In the genomic region with DNA sequence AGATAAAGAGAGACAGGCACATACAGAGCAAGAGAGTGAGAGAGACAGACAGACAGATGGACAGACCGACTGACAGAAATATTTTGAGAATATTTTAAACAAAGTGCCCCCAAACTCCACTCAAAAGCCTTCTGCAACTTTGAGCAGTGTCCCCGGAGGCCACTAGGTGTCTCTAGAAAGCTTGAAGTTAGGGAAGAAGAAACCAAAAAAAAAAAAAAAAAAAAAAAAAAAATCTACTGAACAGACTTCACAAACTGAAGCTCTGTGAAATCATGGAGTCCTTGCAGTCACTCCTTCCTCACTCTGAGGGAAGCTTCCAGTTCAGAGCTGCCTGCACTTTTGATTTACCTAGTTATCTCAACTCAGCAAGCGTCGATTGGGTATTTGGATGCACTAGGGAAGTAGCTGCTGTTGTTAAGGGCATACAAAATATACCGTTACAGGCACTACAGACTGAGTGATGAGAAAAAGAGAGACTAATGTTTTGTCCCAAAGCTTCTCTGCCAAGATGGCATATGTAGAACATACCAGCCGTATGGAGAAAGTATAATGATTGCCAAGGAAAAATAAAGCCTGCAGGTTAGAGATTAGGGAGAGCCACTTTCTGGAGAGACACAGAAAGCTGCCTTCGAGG, we compare ENCODE assay signal across 10 mouse cellular contexts.
DNase-seq lines count a peak whose midpoint lies in the region; ATAC-seq and TF ChIP-seq lines count a peak whose summit lies in the region.
"Had no signal": no experiment of that assay in that cellular context is flagged by ENCODE, and none has a peak within 500 bp of the region (broad histone marks: within the 10 kb centered on the region; RNA-seq: fewer than 3 reads in every experiment).

No protein-coding gene starts in this region.

- H3K4me2 ChIP-seq in kidney, embryonic 16.5 days (replicated peaks; ENCODE audit: low read depth, low read length): no peak overlapping the region
- H3K4me2 ChIP-seq: embryonic facial prominence, embryonic 12.5 days; lung, embryonic 15.5 days had no signal

- no peak for TF ChIP-seq POLR2A in cerebellum, adult 2 months (IDR thresholded peaks at IDR 0.05; ENCODE audit: borderline replicate concordance, insufficient read depth, low read length)

- no peak for ATAC-seq in kidney, embryonic 16.5 days (ENCODE audit: low FRiP score, low TSS enrichment)
- peak; percentile 54 for ATAC-seq in granulocyte monocyte progenitor cell, adult 5-6 weeks (replicated peaks; ENCODE audit: poor library complexity, severe bottlenecking)

- no peak overlapping the region for H3K4me3 ChIP-seq in kidney, embryonic 16.5 days (ENCODE audit: low read length)
- H3K4me3 ChIP-seq in cerebellum, adult 2 months (replicated peaks; ENCODE audit: insufficient read depth, low read depth, low read length): no peak overlapping the region
- H3K4me3 ChIP-seq: embryonic facial prominence, embryonic 12.5 days; lung, embryonic 15.5 days had no signal

- H3K9ac ChIP-seq in kidney, embryonic 16.5 days (replicated peaks; ENCODE audit: low read length): no peak overlapping the region
- H3K9ac ChIP-seq: embryonic facial prominence, embryonic 12.5 days; lung, embryonic 15.5 days had no signal

- H3K9me3 ChIP-seq in kidney, embryonic 16.5 days (ENCODE audit: low read length): no peaks in the 10 kb centered on the region
- H3K9me3 ChIP-seq: embryonic facial prominence, embryonic 12.5 days; lung, embryonic 15.5 days had no signal

- no peaks in the 10 kb centered on the region for H3K36me3 ChIP-seq in kidney, embryonic 16.5 days (ENCODE audit: insufficient read depth, low read length)
- H3K36me3 ChIP-seq: embryonic facial prominence, embryonic 12.5 days; lung, embryonic 15.5 days had no signal

- TF ChIP-seq CTCF in cerebellum, adult 2 months (IDR thresholded peaks at IDR 0.05; ENCODE audit: borderline replicate concordance, insufficient read depth, low read depth, low read length): peak; percentile 28; the same call in 1 of the 2 replicates

- DNase-seq in kidney, adult 8-10 months: peak; percentile 4 to 36
- DNase-seq in MN1 (ENCODE audit: low spot score): peak; percentile 62
- DNase-seq in cerebellum, adult 2 months: peak; percentile 57 to 61
- DNase-seq in left cerebral cortex, postnatal 25 days (ENCODE audit: low spot score in 2 of 2): peak; percentile 48 to 71
- peak; percentile 72 for DNase-seq in retina, postnatal 1 day
- no peak for DNase-seq in ovary, postnatal 10 days (ENCODE audit: low spot score)

- intact Hi-C loops in left cerebral cortex, postnatal 25 days (cut with DNase I): loop anchor here (1.0 to 2.0 kb wide), 2 partner anchors 252 to 428 kb away; no protein-coding TSS in a partner anchor

- 54% methylated on average over 7 of the region's 7 CpGs for WGBS in kidney, embryonic 16.5 days
- WGBS in cerebellum, adult 2 months: 19% methylated on average over 7 of the region's 7 CpGs

- no peaks in the 10 kb centered on the region for H3K4me1 ChIP-seq in kidney, embryonic 16.5 days (ENCODE audit: insufficient read depth, low read length)
- H3K4me1 ChIP-seq in cerebellum, adult 2 months (ENCODE audit: control insufficient read depth, insufficient read depth, low read length): peaks cover 10% of the 10 kb centered on the region
- H3K4me1 ChIP-seq: lung, embryonic 15.5 days had no signal

- H3K27ac ChIP-seq in kidney, embryonic 16.5 days (ENCODE audit: low read length): no peak overlapping the region
- H3K27ac ChIP-seq in cerebellum, adult 2 months (ENCODE audit: insufficient read depth, low read length): no peak overlapping the region
- H3K27ac ChIP-seq: embryonic facial prominence, embryonic 12.5 days; lung, embryonic 15.5 days had no signal

- no peaks in the 10 kb centered on the region for H3K27me3 ChIP-seq in kidney, embryonic 16.5 days (ENCODE audit: insufficient read depth, low read length)
- no peaks in the 10 kb centered on the region for H3K27me3 ChIP-seq in cerebellum, adult 2 months (ENCODE audit: control insufficient read depth, insufficient read depth, low read length)
- H3K27me3 ChIP-seq: embryonic facial prominence, embryonic 12.5 days; lung, embryonic 15.5 days had no signal
